Mouse (Mus musculus) lung, postnatal 4 days (tissue): Measurements from ENCODE around the gene Mamld1.

Experiments
- DNase-seq, 2 experiments: peaks; one replicate each; pipeline ENCODE4 v3.0.0; 2021

Mamld1 gene

GRCm38 (mm10) chrX:71141390-71141789 lies 91.3 kb downstream of the Mamld1 start:
- DNase-seq, result no peak

- DNase-seq, result peak; percentile 16 to 51
These were observed 99.5 kb downstream of the Mamld1 start for GRCm38 (mm10) chrX:71149441-71150050.

- peak; percentile 47 to 62 for DNase-seq
These were observed 100.5 kb downstream of the Mamld1 start for GRCm38 (mm10) chrX:71150551-71151001.

GRCm38 (mm10) chrX:71181526-71181925 lies 131.5 kb downstream of the Mamld1 start:
- DNase-seq, result no peak

- DNase-seq, result peak in 1 of 2 experiments; percentile 18
These were observed 133.6 kb downstream of the Mamld1 start for GRCm38 (mm10) chrX:71183671-71184070.

GRCm38 (mm10) chrX:71186396-71186795 lies 136.3 kb downstream of the Mamld1 start:
- no peak for DNase-seq

- no peak for DNase-seq
These were observed 154.7 kb downstream of the Mamld1 start for GRCm38 (mm10) chrX:71204776-71205175.
